Mouse (Mus musculus) G1E-ER4 (cell line): ENCODE data around the gene Fem1a. TPM values are rescaled to one million over a fixed set of nuclear protein-coding genes. Genes with fewer than 3 reads are reported as not detected.

Experiments used
- GATA1 ChIP-seq: IDR thresholded peaks from one replicate; pipeline ENCODE4 v1.8.0; 2012; ENCODE audit warnings: low read length, inconsistent platforms
- polyA plus RNA-seq: library from polyadenylated mRNA; stranded (reverse); fragments of >175 nt; gene quantifications from 2 replicates; pipeline ENCODE4 v1.2.3, GENCODE M21; 2012

Fem1a gene
- polyA plus RNA-seq = 20.8 and 21.5 TPM in 2 replicates

DNA sequence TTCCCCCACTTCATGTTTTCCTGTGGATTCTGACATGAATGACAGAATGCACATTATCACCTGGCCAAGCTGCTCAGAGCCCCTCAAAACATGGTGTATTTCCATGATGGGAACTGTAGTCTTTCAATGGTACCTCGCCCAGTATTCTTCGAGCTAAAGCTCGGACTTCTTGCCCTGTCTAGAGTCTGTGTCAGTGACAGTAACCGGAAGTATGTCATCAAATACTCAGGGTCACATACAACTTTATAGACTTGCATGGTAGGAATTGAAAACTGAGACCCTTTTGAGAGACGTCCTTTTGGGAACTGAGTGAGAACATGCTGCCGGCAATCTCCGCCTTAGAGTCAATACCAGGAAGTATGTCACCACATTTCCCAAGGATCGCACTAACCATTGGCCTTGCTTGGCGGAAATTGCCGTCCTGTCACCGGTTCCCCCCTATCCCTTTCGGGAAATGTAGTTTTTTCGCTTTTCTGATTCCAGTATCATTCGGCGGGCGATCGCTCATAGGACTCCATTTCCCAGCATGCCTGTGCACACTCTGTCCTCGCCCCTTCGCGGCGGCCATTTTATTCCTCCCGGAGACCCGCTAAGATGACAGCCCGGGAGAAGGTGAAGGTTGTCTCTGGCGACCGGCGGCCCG is at the start of gene Fem1a:
Fem1a (plus strand) TSS at position 572 of the 643 bp plus-strand sequence.
- no peak for TF ChIP-seq GATA1

DNA sequence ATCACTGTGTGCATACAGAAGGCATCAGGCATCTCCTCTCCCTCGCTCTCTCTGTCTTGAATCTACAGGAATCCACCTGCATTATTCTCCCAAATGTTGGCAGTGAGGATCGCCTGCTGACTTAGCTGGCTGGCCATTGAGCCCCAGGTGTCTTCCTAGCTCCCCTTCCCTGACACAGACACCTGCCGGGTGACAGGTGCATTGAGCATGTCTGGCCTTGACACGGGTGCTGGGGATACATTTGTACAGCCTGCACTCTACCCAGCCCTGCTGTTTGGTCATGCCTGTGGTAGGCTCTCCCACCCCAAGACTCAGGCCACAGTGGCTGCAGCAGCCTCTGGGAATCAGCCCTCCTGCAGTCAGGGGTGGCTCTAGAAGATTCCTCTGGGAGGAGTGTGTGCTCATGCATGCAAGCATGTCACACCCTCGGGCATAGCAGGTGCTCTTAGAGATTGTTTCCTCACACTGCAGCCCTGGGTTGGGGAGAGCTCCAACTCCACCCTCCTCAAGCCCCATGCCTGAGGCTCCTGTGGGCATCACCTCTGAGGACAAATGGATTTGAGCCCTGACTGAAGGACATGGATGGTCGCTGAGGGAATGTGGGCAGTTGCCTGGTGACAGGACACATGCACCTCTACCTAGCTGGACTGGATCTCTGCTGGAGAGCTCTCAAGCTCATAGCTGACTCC is 49.5 kb upstream of the Fem1a start:
- TF ChIP-seq GATA1 = no peak

DNA sequence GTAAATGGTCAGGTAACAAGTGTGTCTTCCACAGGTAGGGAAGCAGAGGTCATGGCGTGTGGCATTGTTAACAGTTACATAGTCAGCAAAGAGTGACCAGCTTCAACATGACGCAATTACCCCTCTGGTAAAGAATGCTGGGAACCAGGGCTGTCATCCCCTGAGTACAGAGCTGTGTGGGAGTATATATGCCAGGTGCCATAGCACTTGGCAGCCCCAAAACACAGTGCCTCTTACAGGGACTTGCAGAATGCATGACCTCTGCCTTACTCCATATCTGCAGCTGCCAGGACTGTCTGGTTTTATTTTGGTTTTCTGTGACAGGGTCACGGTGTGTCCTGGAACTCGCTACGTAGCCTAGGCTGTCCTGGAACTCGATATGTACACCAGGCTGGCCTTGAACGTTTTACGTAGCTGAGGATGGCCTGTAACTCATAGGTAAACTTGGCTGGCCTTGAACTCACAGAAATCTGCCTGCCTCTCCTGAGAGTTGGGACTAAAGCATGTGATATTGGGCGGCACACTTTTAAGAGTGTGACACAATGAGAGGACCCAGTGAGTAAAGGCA is 48.6 kb upstream of the Fem1a start:
- no peak for TF ChIP-seq GATA1

DNA sequence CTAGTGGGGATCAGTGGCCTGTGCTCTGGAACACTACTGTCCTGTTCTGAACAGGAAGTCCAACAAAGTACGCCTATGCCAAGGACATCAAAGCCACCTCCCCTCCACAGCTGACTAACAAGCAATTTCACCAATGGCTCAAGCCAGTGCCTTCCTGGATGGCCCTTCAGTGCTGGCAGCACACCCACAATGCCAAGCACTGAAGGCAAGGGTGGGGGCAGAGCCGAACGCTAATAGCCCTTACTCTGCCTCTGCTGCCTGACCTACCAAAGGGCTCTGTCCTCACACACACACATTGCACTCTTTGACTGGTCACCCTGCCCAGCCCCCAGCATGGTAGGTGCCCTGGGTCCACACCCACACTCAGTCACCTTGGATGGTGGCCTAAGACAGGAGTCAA is 47.8 kb upstream of the Fem1a start:
- no peak for TF ChIP-seq GATA1

DNA sequence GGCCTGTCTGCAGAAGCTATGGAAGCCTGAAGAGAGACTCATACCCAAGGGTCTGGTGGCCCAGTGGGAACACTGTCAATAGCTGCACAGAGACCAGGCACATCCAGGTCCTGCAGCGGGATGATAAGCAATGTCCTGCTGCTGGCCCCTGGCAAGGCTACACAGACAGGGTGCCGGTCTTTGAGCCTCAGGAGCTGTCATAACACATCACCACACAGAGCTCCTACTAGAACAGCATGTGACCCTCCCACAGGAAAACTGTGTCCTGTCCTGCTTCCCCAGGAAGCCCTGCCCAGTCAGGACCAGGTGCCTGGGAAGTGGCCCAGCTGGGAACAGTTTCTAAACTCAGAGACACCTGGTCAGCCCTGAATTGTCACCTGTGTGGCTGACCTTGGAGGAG is 45.5 kb upstream of the Fem1a start:
- no peak for TF ChIP-seq GATA1

DNA sequence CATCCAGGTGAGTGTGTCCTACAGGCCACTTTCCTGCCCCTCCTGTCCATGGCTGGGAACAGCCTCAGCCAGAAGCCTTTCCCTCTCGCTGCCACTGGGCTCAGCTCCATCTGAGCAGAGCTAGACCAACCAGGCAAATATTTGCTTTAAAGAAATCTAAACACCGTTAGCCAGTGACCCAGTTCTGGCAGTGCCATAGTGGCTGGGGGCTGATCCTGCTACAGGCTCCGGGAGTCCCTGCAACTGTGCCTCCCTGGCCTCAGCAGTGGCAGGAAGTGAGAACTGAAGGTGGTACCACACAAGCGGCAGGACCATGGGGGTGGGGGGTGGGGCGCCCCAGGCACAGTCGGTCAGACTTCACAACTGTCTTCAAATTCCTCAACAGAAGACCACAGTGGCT is 43.9 kb upstream of the Fem1a start:
- no peak for TF ChIP-seq GATA1

DNA sequence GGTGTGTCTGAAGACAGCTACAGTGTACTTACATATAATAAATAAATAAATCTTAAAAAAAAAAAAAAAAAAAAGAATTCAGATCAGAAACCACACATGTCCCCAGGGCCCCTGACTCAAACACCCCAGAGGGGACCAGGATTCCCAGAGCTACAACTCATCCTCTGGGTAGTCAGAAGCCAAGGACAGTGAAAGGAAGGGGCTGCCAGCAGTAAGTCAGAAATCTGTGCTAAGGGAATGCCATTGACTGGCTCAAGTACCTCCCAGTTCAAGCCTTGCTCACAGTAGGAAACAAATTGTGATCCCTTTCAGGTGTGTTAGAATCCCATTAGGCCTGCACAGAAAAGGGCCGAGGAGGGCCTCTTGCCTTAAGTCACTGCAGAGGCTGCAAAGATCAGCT is 42.4 kb upstream of the Fem1a start:
- no peak for TF ChIP-seq GATA1

DNA sequence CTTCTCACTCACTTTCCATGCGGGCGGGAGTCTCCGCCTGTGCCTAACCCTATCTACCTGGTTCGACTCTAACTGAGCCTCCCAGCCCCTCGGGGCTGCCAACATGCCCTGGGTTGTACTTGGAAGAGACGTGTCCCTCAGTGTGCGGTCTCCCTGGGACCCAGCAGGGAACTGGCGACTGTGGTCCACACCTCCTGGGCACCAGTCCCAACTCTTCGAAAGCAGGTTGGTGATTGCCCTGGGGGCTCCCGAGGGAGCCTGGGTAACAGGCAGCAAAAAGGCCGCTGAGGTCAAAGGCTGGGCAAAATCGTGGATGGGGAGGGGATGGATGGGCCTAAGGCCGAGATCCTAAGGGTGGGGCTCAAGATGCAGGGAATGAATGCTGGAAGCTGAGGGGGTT is 38.9 kb upstream of the Fem1a start:
- no peak for TF ChIP-seq GATA1

DNA sequence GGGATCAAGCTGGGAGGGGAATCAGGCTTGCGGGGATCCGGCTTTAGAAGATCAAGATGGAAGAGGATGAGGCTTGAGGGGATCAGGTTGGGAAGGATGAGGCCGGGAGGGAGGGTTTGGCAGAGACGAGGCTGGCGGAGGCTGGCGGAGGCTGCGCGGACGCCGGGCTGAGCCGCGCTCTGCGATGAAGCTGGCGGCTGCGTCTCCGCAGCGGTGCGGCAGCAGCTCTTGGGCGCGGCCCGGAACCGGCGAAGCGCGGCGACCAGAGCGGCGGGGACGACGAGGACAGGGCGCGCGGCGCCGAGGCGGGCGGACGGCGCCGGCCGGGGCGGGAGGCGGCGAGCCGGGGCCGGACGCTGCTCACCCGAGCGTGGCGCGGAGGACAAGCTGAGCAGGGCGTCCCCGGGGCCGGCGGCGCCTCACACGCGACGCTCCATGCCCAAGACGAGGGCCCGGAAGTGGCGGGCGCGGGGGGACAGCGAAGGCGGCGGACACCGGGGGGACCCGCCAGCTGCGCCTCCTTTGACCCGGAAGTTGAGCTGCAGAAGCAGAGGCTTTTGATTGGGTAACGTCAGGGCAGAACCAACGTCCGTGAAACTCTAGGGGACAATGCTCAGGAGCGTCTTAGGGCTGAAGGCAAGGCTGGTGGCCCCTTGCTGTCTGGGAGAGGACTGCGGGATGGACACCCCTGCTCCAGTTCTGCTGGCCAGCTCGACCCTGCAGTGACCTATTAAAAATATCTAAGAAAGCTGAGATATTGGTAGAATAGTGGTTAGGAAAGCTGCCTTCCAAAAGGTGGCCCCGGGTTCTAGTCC is 38.0 kb upstream of the Fem1a start, which contains the start of gene Dpp9:
Dpp9 (minus strand) TSS at position 529 of the 815 bp plus-strand sequence.
- no peak for TF ChIP-seq GATA1

DNA sequence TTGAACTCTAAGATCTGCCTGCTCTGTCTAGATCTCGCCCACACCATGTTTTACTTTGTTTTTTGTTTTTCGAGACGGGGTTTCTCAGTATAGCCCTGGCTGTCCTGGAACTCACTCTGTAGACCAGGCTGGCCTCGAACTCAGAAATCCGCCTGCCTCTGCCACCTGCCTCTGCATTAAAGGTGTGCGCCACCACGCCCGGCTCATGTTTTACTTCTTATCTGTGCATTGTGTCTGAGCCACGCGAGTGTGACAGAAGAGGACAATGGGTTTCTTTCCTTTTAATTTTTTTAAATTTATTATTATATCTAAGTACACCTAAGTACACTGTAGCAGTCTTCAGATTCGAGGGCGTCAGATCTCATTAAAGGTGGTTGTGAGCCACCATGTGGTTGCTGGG is 37.4 kb upstream of the Fem1a start:
- TF ChIP-seq GATA1 = no peak

DNA sequence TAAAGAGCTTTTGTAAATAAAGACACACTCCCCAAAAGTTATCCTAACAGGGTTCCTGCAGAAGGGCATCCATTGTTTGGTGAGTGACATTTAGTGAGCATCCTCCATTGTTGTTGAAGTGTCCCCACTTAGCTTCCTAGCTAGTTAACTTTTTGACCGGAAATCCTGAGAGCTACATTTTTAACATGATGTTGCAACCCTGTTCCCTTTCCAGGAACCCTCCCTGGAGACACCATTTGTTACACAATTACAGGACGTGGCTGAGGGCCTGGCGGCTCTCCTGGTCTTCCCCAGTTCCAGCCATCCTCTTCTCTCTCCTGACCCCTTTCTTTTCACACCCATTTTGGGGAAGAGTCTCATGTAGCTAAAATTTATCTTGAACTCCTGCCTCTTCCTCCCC is 36.8 kb upstream of the Fem1a start:
- TF ChIP-seq GATA1 = no peak

DNA sequence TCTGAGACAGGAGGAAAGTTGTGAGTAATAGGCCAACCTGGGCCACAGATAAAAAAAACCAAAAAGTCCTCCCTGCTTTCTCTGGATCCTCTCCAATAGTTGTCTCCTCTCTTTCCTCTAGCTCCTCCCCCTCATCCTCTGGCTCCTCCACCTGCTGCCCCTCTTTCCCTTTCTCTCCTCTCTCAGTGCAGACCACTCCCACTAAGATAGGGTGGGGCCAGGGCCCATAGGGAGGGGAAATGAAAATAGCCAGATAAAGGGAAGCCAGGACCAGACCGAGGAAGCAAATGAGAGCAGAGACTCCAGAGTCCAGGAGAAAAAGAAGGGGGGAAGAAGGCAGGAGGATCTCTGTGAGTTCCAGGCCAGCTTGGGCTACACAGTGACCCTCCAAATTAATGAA is 31.7 kb upstream of the Fem1a start:
- TF ChIP-seq GATA1 = no peak

DNA sequence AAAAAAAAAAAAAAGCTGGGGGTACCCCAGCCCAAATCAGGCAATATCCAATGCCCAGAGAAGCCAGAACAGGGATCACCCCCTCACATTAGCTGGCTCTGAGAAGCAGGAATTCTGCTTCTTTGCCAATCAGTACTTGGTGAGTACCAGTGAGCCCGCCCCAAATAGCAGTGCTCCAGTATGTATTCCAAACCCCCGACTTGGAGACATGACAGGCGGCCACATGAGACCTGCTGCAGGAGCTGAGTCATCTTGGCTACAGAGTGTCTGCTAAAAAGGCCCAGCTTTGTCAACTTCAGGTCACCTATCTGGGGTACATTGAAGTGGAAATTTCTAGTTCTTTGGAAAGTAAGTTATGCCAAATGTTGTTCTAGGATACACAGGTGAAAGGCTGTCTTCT is 30.0 kb upstream of the Fem1a start:
- TF ChIP-seq GATA1 = no peak

DNA sequence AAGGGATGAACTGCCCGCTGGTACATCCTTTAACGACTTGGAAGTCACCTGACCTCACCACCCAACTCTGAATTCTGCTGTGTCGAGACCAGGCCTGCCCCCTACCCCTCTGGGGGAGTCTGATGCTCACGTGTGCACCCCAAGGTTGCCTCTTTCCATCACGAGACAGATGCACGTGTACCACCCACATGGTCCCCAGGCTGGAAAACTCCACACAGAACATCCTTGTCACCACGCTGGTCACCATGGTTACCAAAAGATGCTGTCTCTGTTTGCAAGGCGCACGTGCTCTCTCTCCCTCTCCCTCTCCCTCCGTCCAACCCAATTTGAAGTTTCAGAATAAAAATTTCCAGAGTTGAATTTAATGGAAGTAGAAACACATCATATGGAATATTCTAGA is 26.7 kb upstream of the Fem1a start:
- no peak for TF ChIP-seq GATA1

DNA sequence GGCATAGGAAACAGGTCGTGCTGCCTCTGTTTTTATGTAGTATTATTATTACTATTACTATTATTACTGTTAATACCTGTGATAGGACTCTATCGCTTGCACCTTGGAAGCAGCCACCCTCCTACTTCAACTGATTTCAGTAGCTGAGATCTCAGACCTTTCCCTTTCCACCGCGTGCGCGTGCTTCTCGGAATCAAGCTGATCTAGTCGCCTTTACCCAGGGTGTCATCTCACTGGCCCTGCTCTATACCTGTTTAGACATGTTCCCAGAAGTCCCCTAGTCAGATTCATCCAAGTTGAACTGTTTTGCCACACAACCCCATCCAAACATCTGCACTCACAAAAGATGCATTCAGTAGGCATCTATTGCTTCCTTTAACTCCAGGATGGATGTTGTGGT is 23.2 kb upstream of the Fem1a start:
- no peak for TF ChIP-seq GATA1

DNA sequence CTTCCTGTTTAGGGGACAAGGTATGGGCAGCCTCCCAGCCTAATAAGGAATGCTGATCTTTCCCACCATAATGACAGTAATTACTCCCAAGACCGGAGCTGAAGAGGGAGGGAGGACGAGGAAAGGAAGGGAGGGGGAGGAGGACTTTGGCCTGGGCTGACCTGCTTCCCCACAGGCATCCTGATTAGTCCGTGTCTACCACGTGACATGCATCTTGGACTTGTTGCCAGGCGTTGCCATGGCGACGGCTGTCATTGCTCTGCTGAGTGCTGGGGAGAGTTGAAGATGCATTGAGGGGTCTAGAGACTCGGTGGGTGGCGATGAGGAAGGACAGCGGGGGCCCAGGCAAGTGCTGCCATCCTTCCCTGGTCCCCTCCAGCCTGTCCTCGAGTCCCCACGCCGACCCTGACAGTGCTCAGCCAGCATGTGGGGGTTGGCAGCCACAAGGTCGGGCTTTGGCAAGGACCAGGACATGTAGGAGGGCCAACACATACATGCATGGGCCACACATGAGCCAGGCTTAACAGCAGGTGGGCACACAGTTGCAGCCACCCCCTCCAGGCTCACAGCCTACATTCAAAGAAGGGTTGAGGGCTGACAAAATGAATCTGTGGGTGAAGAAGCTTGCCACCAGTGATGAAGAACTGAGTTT is 22.7 kb upstream of the Fem1a start:
- no peak for TF ChIP-seq GATA1
